Mouse (Mus musculus) embryonic facial prominence, embryonic 13.5 days (tissue): ENCODE data around the gene Zbtb22. TPM values are rescaled to one million over a fixed set of nuclear protein-coding genes. Genes with fewer than 3 reads are reported as not detected.

Experiments used
- ATAC-seq: fragments of 200-750 bp; cut with Nextera tagmentation; 2 replicates; pipeline ENCODE4 v1.8.0; 2017; ENCODE audit warnings: low read depth; ENCODE audit not compliant: insufficient number of reproducible peaks, insufficient read depth, low FRiP score, low TSS enrichment
- H3K27ac ChIP-seq: fragments of 300-500 bp; sonication (generic); 2 replicates; pipeline ENCODE4 v1.5.1; 2015; ENCODE audit warnings: moderate library complexity, mild to moderate bottlenecking, inconsistent platforms
- H3K27me3 ChIP-seq: fragments of 300-500 bp; sonication (generic); 2 replicates; pipeline ENCODE4 v1.6.1; 2015; ENCODE audit warnings: mild to moderate bottlenecking, inconsistent platforms
- H3K36me3 ChIP-seq: fragments of 300-500 bp; sonication (generic); 2 replicates; pipeline ENCODE4 v1.6.1; 2015; ENCODE audit warnings: mild to moderate bottlenecking, inconsistent platforms
- H3K4me1 ChIP-seq: fragments of 300-500 bp; sonication (generic); 2 replicates; pipeline ENCODE4 v1.6.1; 2015; ENCODE audit warnings: inconsistent platforms
- H3K4me2 ChIP-seq: fragments of 300-500 bp; sonication (generic); 2 replicates; pipeline ENCODE4 v1.6.1; 2015; ENCODE audit warnings: moderate library complexity, mild to moderate bottlenecking, inconsistent platforms
- H3K4me3 ChIP-seq: fragments of 300-500 bp; sonication (generic); 2 replicates; pipeline ENCODE4 v1.5.1; 2015; ENCODE audit warnings: mild to moderate bottlenecking, inconsistent platforms
- H3K9ac ChIP-seq: fragments of 300-500 bp; sonication (generic); 2 replicates; pipeline ENCODE4 v1.6.1; 2015; ENCODE audit warnings: mild to moderate bottlenecking, inconsistent platforms
- H3K9me3 ChIP-seq: fragments of 300-500 bp; sonication (generic); 2 replicates; pipeline ENCODE4 v1.6.1; 2016; ENCODE audit warnings: inconsistent platforms
- WGBS: fragments of 180-500 bp; shearing (Covaris S2); methylation state at CpG from one replicate; pipeline ENCODE4 v1.1.7; 2015; ENCODE audit warnings: mixed read lengths; 5-methylcytosine and 5-hydroxymethylcytosine counted together
- polyA plus RNA-seq: library from polyadenylated mRNA; unstranded; fragments of >200 nt; fragmentation: Nextera tagmentation; extraction: Ambion mirVana; gene quantifications from 2 replicates; pipeline ENCODE4 v1.2.1, GENCODE M21; 2015

Gene Zbtb22
- polyA plus RNA-seq, 1 experiment from 2014 or later: 17.6 TPM

- peak overlapping the region; percentile 66 for H3K4me2 ChIP-seq
- H3K27me3 ChIP-seq: no peaks in the 10 kb centered on the region
- ATAC-seq: no peak
- peaks cover 43% of the 10 kb centered on the region for H3K36me3 ChIP-seq
- 77% methylated on average over 31 of the region's 31 CpGs for WGBS
- H3K4me1 ChIP-seq: peaks cover 52% of the 10 kb centered on the region
- peak overlapping the region; percentile 64 for H3K9ac ChIP-seq
- peak overlapping the region; percentile 53 for H3K4me3 ChIP-seq
- H3K9me3 ChIP-seq: no peaks in the 10 kb centered on the region
- peak overlapping the region; percentile 81; the same call in 1 of the 2 replicates for H3K27ac ChIP-seq
These were observed 1.3 kb downstream of the Zbtb22 start for GRCm38 (mm10) chr17:33916847-33917655.

GRCm38 (mm10) chr17:33917656-33918292 lies 2.1 kb downstream of the Zbtb22 start:
- H3K9ac ChIP-seq: no peak overlapping the region
- ATAC-seq: no peak
- H3K4me2 ChIP-seq: peak overlapping the region; percentile 99; the same call in 1 of the 2 replicates
- H3K9me3 ChIP-seq: no peaks in the 10 kb centered on the region
- no peaks in the 10 kb centered on the region for H3K27me3 ChIP-seq
- no peak overlapping the region for H3K27ac ChIP-seq
- peaks cover 48% of the 10 kb centered on the region for H3K4me1 ChIP-seq
- peak overlapping the region; percentile 9; the same call in 1 of the 2 replicates for H3K4me3 ChIP-seq
- H3K36me3 ChIP-seq: peaks cover 37% of the 10 kb centered on the region
- WGBS: 85% methylated on average over 18 of the region's 18 CpGs

- no peak for ATAC-seq
- WGBS: 61% methylated on average over 37 of the region's 37 CpGs
- Histone ChIP-seq H3K9ac (no peak overlapping the region), H3K4me1 (peaks cover 48% of the 10 kb centered on the region), H3K4me3 (peak overlapping the region; percentile 68), H3K27me3 (no peaks in the 10 kb centered on the region), H3K4me2 (peak overlapping the region; percentile 99), H3K9me3 (no peaks in the 10 kb centered on the region), H3K36me3 (peaks cover 30% of the 10 kb centered on the region), H3K27ac (no peak overlapping the region)
These were observed 2.8 kb downstream of the Zbtb22 start for GRCm38 (mm10) chr17:33918293-33919203.

- H3K9me3 ChIP-seq: no peaks in the 10 kb centered on the region
- H3K4me1 ChIP-seq: peaks cover 48% of the 10 kb centered on the region
- peaks cover 19% of the 10 kb centered on the region for H3K36me3 ChIP-seq
- H3K9ac ChIP-seq: peak overlapping the region; percentile 78
- peak overlapping the region; percentile 99 for H3K4me2 ChIP-seq
- ATAC-seq: no peak
- peak overlapping the region; percentile 68 for H3K4me3 ChIP-seq
- peak overlapping the region; percentile 69 for H3K27ac ChIP-seq
- under 1% methylated on average over 52 of the region's 52 CpGs for WGBS
- H3K27me3 ChIP-seq: no peaks in the 10 kb centered on the region
These were observed 3.9 kb downstream of the Zbtb22 start for GRCm38 (mm10) chr17:33919351-33920281.

DNA sequence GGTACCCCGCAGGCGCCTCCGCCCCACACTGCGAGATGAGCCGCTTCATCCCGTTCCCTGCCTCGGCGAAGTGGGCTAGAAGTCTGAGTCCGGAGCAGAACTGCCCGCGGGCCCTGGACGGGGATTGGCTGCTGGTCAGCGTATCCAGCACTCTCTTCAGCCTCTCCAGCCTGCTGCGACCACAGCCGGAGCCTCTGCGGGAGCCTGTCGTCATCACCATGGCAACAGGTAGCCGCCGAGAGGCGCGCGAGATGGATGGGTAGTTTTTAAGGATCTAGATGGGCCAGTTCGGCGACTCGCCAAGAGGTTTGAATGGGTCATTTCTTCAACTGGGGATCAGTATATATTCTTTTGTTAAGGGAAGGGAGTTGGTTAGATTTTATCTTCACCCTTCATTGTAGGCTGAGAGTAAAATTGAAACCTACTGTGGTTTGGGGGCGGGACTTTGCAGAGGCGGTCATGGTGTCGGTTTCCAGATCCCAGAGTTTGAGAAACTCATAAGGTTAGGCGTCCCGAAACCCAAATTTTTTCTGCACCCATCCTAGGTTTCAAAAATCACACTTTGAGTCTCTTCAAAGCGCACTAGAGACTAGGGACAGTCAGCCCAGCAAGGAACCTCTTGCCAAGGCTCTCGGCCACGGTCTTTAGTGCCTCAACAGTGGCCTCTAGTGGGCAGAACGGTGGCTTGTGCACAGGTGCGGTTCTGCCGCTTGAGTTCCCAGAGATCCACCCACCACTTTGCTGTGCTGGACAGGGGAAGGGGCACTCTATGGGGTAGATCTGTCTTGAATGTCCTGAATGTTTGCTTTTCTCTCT lies 4.8 kb downstream of the Zbtb22 start:
- peaks cover 40% of the 10 kb centered on the region for H3K4me1 ChIP-seq
- under 1% methylated on average over 36 of the region's 36 CpGs for WGBS
- no peak for ATAC-seq

DNA sequence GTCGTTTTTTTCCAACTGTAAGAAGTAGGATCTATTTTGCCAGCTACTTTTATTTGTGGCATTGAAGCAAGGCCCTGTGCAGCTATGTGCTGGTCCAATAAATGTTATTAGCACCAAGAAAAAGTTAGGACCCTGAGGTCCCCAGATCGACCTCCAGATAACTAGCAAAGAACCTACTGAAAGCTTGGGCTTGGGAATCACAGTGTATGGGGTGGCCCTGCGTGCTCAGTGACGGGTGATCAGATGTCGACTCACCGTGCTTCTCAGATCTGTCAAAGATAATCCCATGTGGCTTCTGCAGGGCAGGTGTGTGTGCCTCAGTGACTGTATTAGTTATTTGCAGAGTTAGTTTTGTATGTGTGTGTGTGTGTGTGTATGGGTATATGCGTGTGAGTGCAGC lies 5.7 kb downstream of the Zbtb22 start:
- 80% methylated on average over 7 of the region's 7 CpGs for WGBS
- H3K4me2 ChIP-seq: no peak overlapping the region

More for the DNA sequence above, 4.8 kb downstream of the Zbtb22 start:
- 0 out of 2 replicates have a peak overlapping the region, but pooled peaks have one; percentile 69 for H3K27ac ChIP-seq
- H3K4me3 ChIP-seq: peak overlapping the region; percentile 68
- H3K9me3 ChIP-seq: no peaks in the 10 kb centered on the region
- peak overlapping the region; percentile 78 for H3K9ac ChIP-seq
- no peaks in the 10 kb centered on the region for H3K27me3 ChIP-seq
- H3K4me2 ChIP-seq: peak overlapping the region; percentile 99
- H3K36me3 ChIP-seq: peaks cover 22% of the 10 kb centered on the region

GRCm38 (mm10) chr17:33924577-33925283 lies 9.0 kb downstream of the Zbtb22 start:
- Histone ChIP-seq H3K4me2 (no peak overlapping the region), H3K27ac (no peak overlapping the region), H3K9ac (0 out of 2 replicates have a peak overlapping the region, but pooled peaks have one; percentile 16), H3K9me3 (no peaks in the 10 kb centered on the region), H3K36me3 (peaks cover 28% of the 10 kb centered on the region), H3K27me3 (no peaks in the 10 kb centered on the region), H3K4me3 (no peak overlapping the region), H3K4me1 (peaks cover 21% of the 10 kb centered on the region)
- WGBS: 84% methylated on average over 10 of the region's 10 CpGs
- ATAC-seq: no peak

More for the DNA sequence above, 5.7 kb downstream of the Zbtb22 start:
- ATAC-seq: no peak
- Histone ChIP-seq H3K9me3 (no peaks in the 10 kb centered on the region), H3K9ac (0 out of 2 replicates have a peak overlapping the region, but pooled peaks have one; percentile 21), H3K27ac (no peak overlapping the region), H3K4me1 (peaks cover 39% of the 10 kb centered on the region), H3K36me3 (peaks cover 31% of the 10 kb centered on the region), H3K4me3 (peak overlapping the region; percentile 68; the same call in 1 of the 2 replicates), H3K27me3 (no peaks in the 10 kb centered on the region)

DNA sequence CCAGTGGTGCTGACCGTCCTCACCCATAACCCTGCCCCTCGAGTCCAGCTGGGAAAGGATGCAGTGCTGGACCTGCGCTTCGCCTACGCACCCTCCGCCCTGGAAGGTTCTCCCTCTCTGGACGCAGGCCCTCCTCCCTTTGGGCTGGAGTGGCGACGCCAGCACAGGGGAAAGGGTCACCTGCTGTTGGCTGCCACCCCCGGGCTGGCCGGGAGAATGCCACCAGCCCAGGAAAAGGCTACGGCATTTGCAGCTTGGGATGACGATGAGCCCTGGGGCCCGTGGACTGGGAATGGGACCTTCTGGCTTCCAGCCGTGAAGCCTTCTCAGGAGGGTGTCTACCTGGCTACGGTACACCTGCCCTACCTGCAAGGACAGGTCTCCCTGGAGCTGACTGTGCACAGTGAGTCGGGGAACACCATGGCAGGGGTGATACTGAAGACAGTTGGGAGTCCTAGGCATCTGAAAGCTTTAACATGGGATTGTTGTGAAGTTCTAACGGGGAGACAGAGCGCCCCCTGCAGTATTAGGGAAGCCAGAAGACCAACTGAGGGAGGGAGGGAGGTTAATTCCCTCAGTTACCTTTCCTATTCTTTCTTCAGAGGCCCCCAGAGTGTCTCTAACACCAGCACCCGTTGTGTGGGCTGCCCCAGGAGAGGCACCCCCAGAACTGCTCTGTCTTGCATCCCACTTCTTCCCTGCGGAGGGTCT lies 9.9 kb downstream of the Zbtb22 start:
- Histone ChIP-seq H3K9ac (no peak overlapping the region), H3K27me3 (no peaks in the 10 kb centered on the region), H3K4me2 (no peak overlapping the region), H3K9me3 (no peaks in the 10 kb centered on the region), H3K4me3 (no peak overlapping the region), H3K27ac (no peak overlapping the region), H3K36me3 (peaks cover 28% of the 10 kb centered on the region), H3K4me1 (peaks cover 15% of the 10 kb centered on the region)
- no peak for ATAC-seq
- WGBS: 82% methylated on average over 21 of the region's 21 CpGs
